ENCODE assay signal across 1 mouse cellular context in genomic region chr8:9977016-9977415, GRCm38 (mm10).
TF ChIP-seq lines count a peak whose summit lies in the region.

No protein-coding gene starts in this region.

TF ChIP-seq in CH12.LX, 34 proteins besides CTCF, POLR2A, EP300 and RAD21:
- TF ChIP-seq TCF12 (IDR thresholded peaks at IDR 0.05; ENCODE audit: low read depth, low read length): no peak
- TF ChIP-seq CHD2 (IDR thresholded peaks at IDR 0.05; ENCODE audit: low read length): peak; percentile 66
